ENCODE assay signal across 8 mouse cellular contexts in genomic region chr6:140490921-140491537, GRCm38 (mm10).
DNase-seq lines count a peak whose midpoint lies in the region; ATAC-seq and TF ChIP-seq lines count a peak whose summit lies in the region.

No protein-coding gene starts in this region.

- peak; percentile 44 for DNase-seq in layer of hippocampus, adult 11-12 months (ENCODE audit: low spot score)
- DNase-seq in layer of hippocampus, postnatal 14 days (ENCODE audit: low spot score in 2 of 2), result no peak
- DNase-seq in cerebellum, adult 18-20 months, result peak; percentile 75 to 76
- DNase-seq in urinary bladder, postnatal 10 days (ENCODE audit: low spot score), result no peak
- no peak for DNase-seq in testis, postnatal 14 days (ENCODE audit: low spot score)
- DNase-seq in urinary bladder, adult 18-20 months (ENCODE audit: low spot score in 2 of 2), result no peak

- WGBS in olfactory bulb, adult 2 months, result 12% methylated on average over 18 of the region's 18 CpGs

- ATAC-seq in hematopoietic stem cell, adult 5-6 weeks (replicated peaks in 1 of 2; ENCODE audit: insufficient read depth in 1 of 2, low FRiP score in 2 of 2, low TSS enrichment in 1 of 2, low read depth in 1 of 2, poor library complexity in 2 of 2, severe bottlenecking in 2 of 2), result peak; percentile 25 to 29; a peak in 2 of 4 replicates

- TF ChIP-seq CTCF in olfactory bulb, adult 2 months (IDR thresholded peaks at IDR 0.05; ENCODE audit: insufficient read depth, low read depth, low read length), result no peak

- peak overlapping the region; percentile 49 for H3K4me3 ChIP-seq in olfactory bulb, adult 2 months (ENCODE audit: insufficient read depth, low read depth, low read length)

- H3K4me1 ChIP-seq in olfactory bulb, adult 2 months (ENCODE audit: control insufficient read depth, insufficient read depth, low read length), result peaks cover 14% of the 10 kb centered on the region

- peak overlapping the region; percentile 91 for H3K27ac ChIP-seq in olfactory bulb, adult 2 months (ENCODE audit: insufficient read depth, low read depth, low read length)

- TF ChIP-seq POLR2A in olfactory bulb, adult 2 months (IDR thresholded peaks at IDR 0.05; ENCODE audit: insufficient read depth, low read depth, low read length), result peak; percentile 23; the same call in 1 of the 2 replicates

Comparison
In these comparisons a context has a peak if more than half of its experiments do, and no peak if none do; other contexts are left out.
1. DNase-seq: peak in layer of hippocampus, adult 11-12 months (single experiment) and cerebellum, adult 18-20 months (2 of 2); none in layer of hippocampus, postnatal 14 days (0 of 2), urinary bladder, postnatal 10 days (single experiment), testis, postnatal 14 days (single experiment) and urinary bladder, adult 18-20 months (0 of 2).